Mouse (Mus musculus): ENCODE measurements around the gene Rbfox2. TPM values are rescaled to one million over a fixed set of nuclear protein-coding genes. Genes with fewer than 3 reads are reported as not detected.

Gene Rbfox2
- polyA plus RNA-seq, 1 experiment from 2014 or later: 159 TPM

GRCm38 (mm10) chr15:77097358-77097757 lies 209.4 kb downstream of the Rbfox2 start:
- no peak for ATAC-seq (ENCODE audit: low FRiP score, low read depth)
- H3K27ac ChIP-seq: no peak overlapping the region
- 94% methylated on average over 6 of the region's 6 CpGs for WGBS
- no peaks in the 10 kb centered on the region for H3K4me1 ChIP-seq
- peaks cover 64% of the 10 kb centered on the region for H3K36me3 ChIP-seq
- H3K9ac ChIP-seq: no peak overlapping the region
- H3K27me3 ChIP-seq (replicated peaks): no peaks in the 10 kb centered on the region
- no peak overlapping the region for H3K4me2 ChIP-seq (replicated peaks)
- H3K4me3 ChIP-seq: no peak overlapping the region
- H3K9me3 ChIP-seq: no peaks in the 10 kb centered on the region

- no peak for ATAC-seq (ENCODE audit: low FRiP score, low read depth)
- no peaks in the 10 kb centered on the region for H3K9me3 ChIP-seq
- peaks cover 63% of the 10 kb centered on the region for H3K36me3 ChIP-seq
- H3K4me3 ChIP-seq: no peak overlapping the region
- H3K27ac ChIP-seq: no peak overlapping the region
- no peaks in the 10 kb centered on the region; the same call in 1 of the 2 replicates for H3K4me1 ChIP-seq
- 99% methylated on average over 1 of the region's 1 CpGs for WGBS
- H3K9ac ChIP-seq: no peak overlapping the region
- no peak overlapping the region for H3K4me2 ChIP-seq (replicated peaks)
- no peaks in the 10 kb centered on the region for H3K27me3 ChIP-seq (replicated peaks)
These were observed 211.6 kb downstream of the Rbfox2 start for GRCm38 (mm10) chr15:77095216-77095615.

GRCm38 (mm10) chr15:77094431-77094830 lies 212.4 kb downstream of the Rbfox2 start:
- Histone ChIP-seq H3K4me1 (no peaks in the 10 kb centered on the region; the same call in 1 of the 2 replicates), H3K27me3 (replicated peaks) (no peaks in the 10 kb centered on the region), H3K9ac (no peak overlapping the region), H3K9me3 (no peaks in the 10 kb centered on the region), H3K4me3 (no peak overlapping the region), H3K36me3 (peaks cover 58% of the 10 kb centered on the region), H3K4me2 (replicated peaks) (no peak overlapping the region), H3K27ac (no peak overlapping the region)
- ATAC-seq (ENCODE audit: low FRiP score, low read depth): no peak
- 95% methylated on average over 13 of the region's 13 CpGs for WGBS

- H3K36me3 ChIP-seq: peaks cover 51% of the 10 kb centered on the region
- no peak overlapping the region for H3K4me2 ChIP-seq (replicated peaks)
- no peak overlapping the region for H3K4me3 ChIP-seq
- H3K4me1 ChIP-seq: no peaks in the 10 kb centered on the region; the same call in 1 of the 2 replicates
- no peak overlapping the region for H3K9ac ChIP-seq
- H3K9me3 ChIP-seq: no peaks in the 10 kb centered on the region
- H3K27ac ChIP-seq: no peak overlapping the region
- ATAC-seq (ENCODE audit: low FRiP score, low read depth): no peak
- WGBS: 90% methylated on average over 4 of the region's 4 CpGs
- no peaks in the 10 kb centered on the region for H3K27me3 ChIP-seq (replicated peaks)
These were observed 215.4 kb downstream of the Rbfox2 start for GRCm38 (mm10) chr15:77091394-77091793.

- WGBS: 95% methylated on average over 5 of the region's 5 CpGs
- no peak overlapping the region for H3K4me3 ChIP-seq
These were observed 216.3 kb downstream of the Rbfox2 start for GRCm38 (mm10) chr15:77090531-77090930.

GRCm38 (mm10) chr15:77089249-77089648 lies 217.6 kb downstream of the Rbfox2 start:
- Histone ChIP-seq H3K9ac (no peak overlapping the region), H3K4me1 (no peaks in the 10 kb centered on the region; the same call in 1 of the 2 replicates), H3K4me3 (no peak overlapping the region), H3K27ac (no peak overlapping the region), H3K9me3 (no peaks in the 10 kb centered on the region), H3K4me2 (replicated peaks) (no peak overlapping the region), H3K36me3 (peaks cover 62% of the 10 kb centered on the region), H3K27me3 (replicated peaks) (no peaks in the 10 kb centered on the region)
- 64% methylated on average over 11 of the region's 11 CpGs for WGBS
- ATAC-seq (ENCODE audit: low FRiP score, low read depth): no peak

More at GRCm38 (mm10) chr15:77090531-77090930, 216.3 kb downstream of the Rbfox2 start:
- Histone ChIP-seq H3K27me3 (replicated peaks) (no peaks in the 10 kb centered on the region), H3K36me3 (peaks cover 53% of the 10 kb centered on the region), H3K4me2 (replicated peaks) (no peak overlapping the region), H3K27ac (no peak overlapping the region), H3K9me3 (no peaks in the 10 kb centered on the region), H3K4me1 (no peaks in the 10 kb centered on the region; the same call in 1 of the 2 replicates), H3K9ac (no peak overlapping the region)
- ATAC-seq (ENCODE audit: low FRiP score, low read depth): no peak

GRCm38 (mm10) chr15:77086488-77086887 lies 220.3 kb downstream of the Rbfox2 start:
- H3K9ac ChIP-seq: no peak overlapping the region
- H3K4me1 ChIP-seq: no peaks in the 10 kb centered on the region; the same call in 1 of the 2 replicates
- no peaks in the 10 kb centered on the region for H3K27me3 ChIP-seq (replicated peaks)
- no peak overlapping the region for H3K27ac ChIP-seq
- no peak overlapping the region for H3K4me2 ChIP-seq (replicated peaks)
- H3K9me3 ChIP-seq: no peaks in the 10 kb centered on the region
- H3K36me3 ChIP-seq: peaks cover 63% of the 10 kb centered on the region
- ATAC-seq (ENCODE audit: low FRiP score, low read depth): no peak
- no peak overlapping the region for H3K4me3 ChIP-seq
- 97% methylated on average over 1 of the region's 1 CpGs for WGBS

GRCm38 (mm10) chr15:77085818-77086217 lies 221.0 kb downstream of the Rbfox2 start:
- no peaks in the 10 kb centered on the region for H3K27me3 ChIP-seq (replicated peaks)
- no peak overlapping the region for H3K4me2 ChIP-seq (replicated peaks)
- H3K4me1 ChIP-seq: no peaks in the 10 kb centered on the region; the same call in 1 of the 2 replicates
- no peak overlapping the region for H3K9ac ChIP-seq
- H3K36me3 ChIP-seq: peaks cover 64% of the 10 kb centered on the region
- no peak overlapping the region for H3K4me3 ChIP-seq
- 94% methylated on average over 7 of the region's 7 CpGs for WGBS
- no peak overlapping the region for H3K27ac ChIP-seq
- H3K9me3 ChIP-seq: no peaks in the 10 kb centered on the region
- no peak for ATAC-seq (ENCODE audit: low FRiP score, low read depth)

GRCm38 (mm10) chr15:77081454-77081853 lies 225.3 kb downstream of the Rbfox2 start:
- peaks cover 3% of the 10 kb centered on the region; the same call in 1 of the 2 replicates for H3K4me1 ChIP-seq
- no peak overlapping the region for H3K4me3 ChIP-seq
- H3K9me3 ChIP-seq: no peaks in the 10 kb centered on the region
- H3K36me3 ChIP-seq: peaks cover 88% of the 10 kb centered on the region
- 84% methylated on average over 5 of the region's 5 CpGs for WGBS
- H3K27ac ChIP-seq: no peak overlapping the region
- H3K27me3 ChIP-seq (replicated peaks): no peaks in the 10 kb centered on the region
- no peak for ATAC-seq (ENCODE audit: low FRiP score, low read depth)
- no peak overlapping the region for H3K9ac ChIP-seq
- no peak overlapping the region for H3K4me2 ChIP-seq (replicated peaks)

GRCm38 (mm10) chr15:77080684-77081254 lies 226.0 kb downstream of the Rbfox2 start:
- Histone ChIP-seq H3K36me3 (peaks cover 89% of the 10 kb centered on the region), H3K27me3 (replicated peaks) (no peaks in the 10 kb centered on the region), H3K4me1 (peaks cover 3% of the 10 kb centered on the region; the same call in 1 of the 2 replicates), H3K27ac (no peak overlapping the region), H3K4me3 (no peak overlapping the region), H3K9ac (no peak overlapping the region), H3K4me2 (replicated peaks) (no peak overlapping the region), H3K9me3 (no peaks in the 10 kb centered on the region)
- WGBS: 82% methylated on average over 14 of the region's 14 CpGs
- ATAC-seq (ENCODE audit: low FRiP score, low read depth): no peak

GRCm38 (mm10) chr15:77079890-77080361 lies 226.9 kb downstream of the Rbfox2 start:
- H3K4me2 ChIP-seq (replicated peaks): no peak overlapping the region
- no peak overlapping the region for H3K9ac ChIP-seq
- H3K27me3 ChIP-seq (replicated peaks): no peaks in the 10 kb centered on the region
- H3K9me3 ChIP-seq: no peaks in the 10 kb centered on the region
- H3K27ac ChIP-seq: no peak overlapping the region
- H3K4me1 ChIP-seq: peaks cover 3% of the 10 kb centered on the region; the same call in 1 of the 2 replicates
- WGBS: 76% methylated on average over 11 of the region's 11 CpGs
- no peak overlapping the region for H3K4me3 ChIP-seq
- no peak for ATAC-seq (ENCODE audit: low FRiP score, low read depth)
- H3K36me3 ChIP-seq: peaks cover 83% of the 10 kb centered on the region

- WGBS: 74% methylated on average over 14 of the region's 14 CpGs
- Histone ChIP-seq H3K4me2 (replicated peaks) (no peak overlapping the region), H3K36me3 (peaks cover 77% of the 10 kb centered on the region), H3K9ac (no peak overlapping the region), H3K4me1 (peaks cover 3% of the 10 kb centered on the region; the same call in 1 of the 2 replicates), H3K9me3 (no peaks in the 10 kb centered on the region), H3K27ac (no peak overlapping the region), H3K27me3 (replicated peaks) (no peaks in the 10 kb centered on the region), H3K4me3 (no peak overlapping the region)
- no peak for ATAC-seq (ENCODE audit: low FRiP score, low read depth)
These were observed 227.5 kb downstream of the Rbfox2 start for GRCm38 (mm10) chr15:77079256-77079822.

Data from neural tube, embryonic 12.5 days (tissue).